ENCODE assay signal across 8 mouse cellular contexts in genomic region chr1:74587773-74588445, GRCm38 (mm10). TPM values are rescaled to one million over a fixed set of nuclear protein-coding genes. Genes with fewer than 3 reads are reported as not detected.
DNase-seq lines count a peak whose midpoint lies in the region; ATAC-seq and TF ChIP-seq lines count a peak whose summit lies in the region.

Gene Zfp142 (minus strand): TSS chr1:74588246.
Gene Bcs1l (plus strand): TSS chr1:74588289.

- peak; percentile 98 to 99 for DNase-seq in gastrocnemius, adult 8-10 months (ENCODE audit: low spot score in 2 of 2)
- DNase-seq in hindlimb bud, embryonic 11.5 days (ENCODE audit: extremely low spot score, low read depth, low spot score): peak; percentile 95
- DNase-seq in left cerebral cortex, adult 8-10 months (ENCODE audit: low spot score in 2 of 2): peak; percentile 93 to 99
- peak; percentile 99 for DNase-seq in right cerebral cortex, postnatal 10 days (ENCODE audit: low spot score in 2 of 2)
- peak; percentile 99 for DNase-seq in urinary bladder, postnatal 25 days (ENCODE audit: low spot score)

- no peak for TF ChIP-seq CTCF in cortical plate, adult 2 months (IDR thresholded peaks at IDR 0.05; ENCODE audit: extremely low read depth, insufficient read depth, low read length)

- ATAC-seq in activated CD4-positive, CD25-positive, alpha-beta regulatory T cell, adult 4 months: peak; percentile 92

- no peaks in the 10 kb centered on the region for H3K27me3 ChIP-seq in megakaryocyte, embryonic 14.5 days (replicated peaks)

- TF ChIP-seq POLR2A in cortical plate, adult 2 months (IDR thresholded peaks at IDR 0.05; ENCODE audit: extremely low read depth, insufficient read depth, low read length): peak; percentile 64; the same call in 1 of the 2 replicates

- H3K9me3 ChIP-seq in megakaryocyte, embryonic 14.5 days: no peaks in the 10 kb centered on the region

- H3K36me3 ChIP-seq in megakaryocyte, embryonic 14.5 days (replicated peaks; ENCODE audit: low read length): peaks cover 56% of the 10 kb centered on the region

- peak within 1 kb of the TSS; percentile 66 for H3K27ac ChIP-seq in cortical plate, adult 2 months (ENCODE audit: insufficient read depth, low read length)

- peak within 1 kb of the TSS; percentile 57 for H3K4me3 ChIP-seq in cortical plate, adult 2 months (ENCODE audit: insufficient read depth, low read length)
- H3K4me3 ChIP-seq in megakaryocyte, embryonic 14.5 days (replicated peaks): peak within 1 kb of the TSS; percentile 98

- H3K4me1 ChIP-seq in cortical plate, adult 2 months (ENCODE audit: control insufficient read depth, insufficient read depth, low read length): peaks cover 8% of the 10 kb centered on the region; the same call in 1 of the 2 replicates
- peaks cover 44% of the 10 kb centered on the region for H3K4me1 ChIP-seq in megakaryocyte, embryonic 14.5 days

RNA-seq across cellular contexts. Expression of gene Zfp142, which starts in this region (rescaled TPM):
- 10 to 100 TPM in 1 of 2 experiments, 1 to 10 TPM in 1; 7.0 to 12.6 TPM for polyA plus RNA-seq in activated CD4-positive, CD25-positive, alpha-beta regulatory T cell, adult 4 months (2017; shearing (Covaris generic))
- 23.9 TPM in 2 replicates for polyA plus RNA-seq in cortical plate, adult 2 months (2012; rRNA removed)
- total RNA-seq in gastrocnemius, adult 8-10 months (2022): 1 to 10 TPM; 5.4 to 9.1 (median 6.6) TPM
- total RNA-seq in left cerebral cortex, adult 8-10 months (2022): 10 to 100 TPM; 31.2 to 34.2 (median 32.2) TPM
- polyA plus RNA-seq in megakaryocyte, embryonic 14.5 days (2012; ENCODE audit: insufficient read depth, low replicate concordance): 2.0 and 2.2 TPM in 2 replicates

RNA-seq across cellular contexts. Expression of gene Bcs1l, which starts in this region (rescaled TPM):
- 10 to 100 TPM; 11.1 to 13.4 TPM for polyA plus RNA-seq in activated CD4-positive, CD25-positive, alpha-beta regulatory T cell, adult 4 months (2017; shearing (Covaris generic))
- polyA plus RNA-seq in cortical plate, adult 2 months (2012; rRNA removed): 29.9 and 31.4 TPM in 2 replicates
- 10 to 100 TPM; 19.7 to 21.8 (median 20.9) TPM for total RNA-seq in gastrocnemius, adult 8-10 months (2022)
- total RNA-seq in left cerebral cortex, adult 8-10 months (2022): 10 to 100 TPM; 18.5 to 22.5 (median 22.1) TPM
- 1.5 and 2.7 TPM in 2 replicates for polyA plus RNA-seq in megakaryocyte, embryonic 14.5 days (2012; ENCODE audit: insufficient read depth, low replicate concordance)

Comparison
In these comparisons a context has a peak if more than half of its experiments do, and no peak if none do; other contexts are left out.
1. Peak in every context shown above with its lines: DNase-seq, ATAC-seq, H3K4me3 ChIP-seq and H3K27ac ChIP-seq.